Comparison of ENCODE assay signal across 9 mouse cellular contexts in genomic region chr17:31982326-31983190, GRCm38 (mm10). TPM values are rescaled to one million over a fixed set of nuclear protein-coding genes. Genes with fewer than 3 reads are reported as not detected.
A peak's percentile ranks its signal among the peaks of the same experiment; 100 is the strongest.
DNase-seq lines count a peak whose midpoint lies in the region; ATAC-seq and TF ChIP-seq lines count a peak whose summit lies in the region.
"Had no signal": no experiment of that assay in that cellular context is flagged by ENCODE, and none has a peak within 500 bp of the region (broad histone marks: within the 10 kb centered on the region; RNA-seq: fewer than 3 reads in every experiment).

No protein-coding gene starts in this region.

- TF ChIP-seq CTCF in stomach, postnatal 0 days (IDR thresholded peaks at IDR 0.05; ENCODE audit: low read depth), result no peak

- H3K4me2 ChIP-seq in kidney, embryonic 14.5 days (replicated peaks; ENCODE audit: low read depth, low read length), result no peak overlapping the region
- no peak overlapping the region for H3K4me2 ChIP-seq in stomach, postnatal 0 days (replicated peaks; ENCODE audit: low read depth)
- no peak overlapping the region for H3K4me2 ChIP-seq in midbrain, embryonic 16.5 days (ENCODE audit: low read length)

- H3K9ac ChIP-seq in kidney, embryonic 14.5 days (ENCODE audit: low read depth, low read length), result no peak overlapping the region
- H3K9ac ChIP-seq in stomach, postnatal 0 days (ENCODE audit: low read length), result no peak overlapping the region
- no peak overlapping the region for H3K9ac ChIP-seq in midbrain, embryonic 16.5 days (ENCODE audit: low read depth, low read length)

- no peak for ATAC-seq in kidney, embryonic 14.5 days (ENCODE audit: low FRiP score, low TSS enrichment)
- ATAC-seq in stomach, postnatal 0 days (ENCODE audit: low FRiP score, low TSS enrichment), result peak; percentile 41; the same call in 1 of the 2 replicates
- ATAC-seq in midbrain, embryonic 16.5 days, result no peak

- peak; percentile 76 for DNase-seq in kidney, adult 18-20 months
- DNase-seq in gastrocnemius, postnatal 25 days, result peak; percentile 74
- peak; percentile 70 to 83 for DNase-seq in kidney, postnatal 25 days
- DNase-seq in stomach, postnatal 0 days (ENCODE audit: low spot score), result no peak
- DNase-seq in MN1 (ENCODE audit: low spot score), result no peak
- no peak for DNase-seq in adrenal gland, postnatal 4 days (ENCODE audit: low spot score in 2 of 2)
- DNase-seq: cerebellum, adult 9-10 months had no signal

- H3K4me1 ChIP-seq in kidney, embryonic 14.5 days (ENCODE audit: control insufficient read depth, insufficient read depth, low read length), result no peaks in the 10 kb centered on the region
- no peaks in the 10 kb centered on the region for H3K4me1 ChIP-seq in stomach, postnatal 0 days (replicated peaks; ENCODE audit: control insufficient read depth, insufficient read depth)
- H3K4me1 ChIP-seq in midbrain, embryonic 16.5 days (ENCODE audit: control insufficient read depth, insufficient read depth, low read length), result no peaks in the 10 kb centered on the region

- WGBS in kidney, embryonic 14.5 days, result 84% methylated on average over 11 of the region's 11 CpGs
- WGBS in stomach, postnatal 0 days, result 52% methylated on average over 11 of the region's 11 CpGs
- 89% methylated on average over 11 of the region's 11 CpGs for WGBS in midbrain, embryonic 16.5 days

- H3K36me3 ChIP-seq in kidney, embryonic 14.5 days (ENCODE audit: control insufficient read depth, insufficient read depth, low read length), result no peaks in the 10 kb centered on the region
- H3K36me3 ChIP-seq in stomach, postnatal 0 days (ENCODE audit: control insufficient read depth, insufficient read depth, low read length), result no peaks in the 10 kb centered on the region
- H3K36me3 ChIP-seq in midbrain, embryonic 16.5 days (ENCODE audit: control insufficient read depth, insufficient read depth, low read length), result no peaks in the 10 kb centered on the region

- no peak overlapping the region for H3K27ac ChIP-seq in kidney, embryonic 14.5 days (ENCODE audit: low read depth, low read length)
- H3K27ac ChIP-seq in stomach, postnatal 0 days (replicated peaks), result peak overlapping the region; percentile 30; the same call in 1 of the 2 replicates
- no peak overlapping the region for H3K27ac ChIP-seq in midbrain, embryonic 16.5 days (ENCODE audit: low read length)

- no peaks in the 10 kb centered on the region for H3K9me3 ChIP-seq in kidney, embryonic 14.5 days (ENCODE audit: control insufficient read depth, low read length)
- no peaks in the 10 kb centered on the region for H3K9me3 ChIP-seq in stomach, postnatal 0 days (ENCODE audit: control insufficient read depth, low read length)
- H3K9me3 ChIP-seq in midbrain, embryonic 16.5 days (replicated peaks; ENCODE audit: control insufficient read depth, low read length, poor library complexity, severe bottlenecking), result no peaks in the 10 kb centered on the region

- no peaks in the 10 kb centered on the region for H3K27me3 ChIP-seq in kidney, embryonic 14.5 days (ENCODE audit: control insufficient read depth, insufficient read depth, low read length)
- no peaks in the 10 kb centered on the region for H3K27me3 ChIP-seq in stomach, postnatal 0 days (ENCODE audit: control insufficient read depth, insufficient read depth, low read length)
- H3K27me3 ChIP-seq in midbrain, embryonic 16.5 days (ENCODE audit: control insufficient read depth, insufficient read depth, low read depth, low read length), result no peaks in the 10 kb centered on the region

- no peak overlapping the region for H3K4me3 ChIP-seq in kidney, embryonic 14.5 days (ENCODE audit: low read length)
- H3K4me3 ChIP-seq in stomach, postnatal 0 days (ENCODE audit: low read depth, low read length), result no peak overlapping the region
- no peak overlapping the region for H3K4me3 ChIP-seq in midbrain, embryonic 16.5 days (ENCODE audit: low read depth, low read length)

- no peak for TF ChIP-seq EP300 in stomach, postnatal 0 days (optimal IDR thresholded peaks at IDR 0.05)

RNA-seq across cellular contexts. Expression of gene Rrp1b, which starts 53.3 kb away (rescaled TPM):
- polyA plus RNA-seq in kidney, embryonic 14.5 days (2014; fragmentation: Nextera tagmentation; extraction: Ambion mirVana), result 64.4 and 77.5 TPM in 2 replicates
- total RNA-seq in gastrocnemius, postnatal 25 days (2021), result 1 to 10 TPM; 6.9 to 8.2 TPM
- 18.6 and 19.2 TPM in 2 replicates for polyA plus RNA-seq in stomach, postnatal 0 days (2015; fragmentation: Nextera tagmentation; extraction: Ambion mirVana)
- total RNA-seq in adrenal gland, postnatal 4 days (2021), result 10 to 100 TPM; 29.2 to 35.3 TPM
- polyA plus RNA-seq in midbrain, embryonic 16.5 days (2015; fragmentation: Nextera tagmentation; extraction: Ambion mirVana), result 42.5 and 44.9 TPM in 2 replicates

RNA-seq across cellular contexts. Expression of gene Hsf2bp, which starts 53.6 kb away (rescaled TPM):
- polyA plus RNA-seq in kidney, embryonic 14.5 days (2014; fragmentation: Nextera tagmentation; extraction: Ambion mirVana), result 0.21 and 0.95 TPM in 2 replicates
- total RNA-seq in gastrocnemius, postnatal 25 days (2021), result under 1 TPM; 0.92 to 0.99 TPM
- polyA plus RNA-seq in stomach, postnatal 0 days (2015; fragmentation: Nextera tagmentation; extraction: Ambion mirVana), result 0.41 and 0.52 TPM in 2 replicates
- 1 to 10 TPM; 1.9 TPM for total RNA-seq in adrenal gland, postnatal 4 days (2021)
- 0.65 and 0.76 TPM in 2 replicates for polyA plus RNA-seq in midbrain, embryonic 16.5 days (2015; fragmentation: Nextera tagmentation; extraction: Ambion mirVana)

Comparison
In these comparisons a context has a peak if more than half of its experiments do, and no peak if none do; other contexts are left out.
1. DNase-seq: peak in kidney, adult 18-20 months (single experiment), gastrocnemius, postnatal 25 days (single experiment) and kidney, postnatal 25 days (2 of 2); none in stomach, postnatal 0 days (single experiment), MN1 (single experiment) and adrenal gland, postnatal 4 days (0 of 2).